Mouse (Mus musculus) megakaryocyte, embryonic 14.5 days (primary cell): ENCODE results near the gene Sdccag8.

Experiments
- FLI1 ChIP-seq: IDR thresholded peaks from 2 replicates; pipeline ENCODE4 v1.6.1; 2012; ENCODE audit warnings: low read length, inconsistent platforms, mixed read lengths
- GATA1 ChIP-seq: IDR thresholded peaks from 3 replicates; pipeline ENCODE4 v1.6.1; 2012; ENCODE audit warnings: mixed read lengths, low read length, inconsistent platforms, borderline replicate concordance

DNA sequence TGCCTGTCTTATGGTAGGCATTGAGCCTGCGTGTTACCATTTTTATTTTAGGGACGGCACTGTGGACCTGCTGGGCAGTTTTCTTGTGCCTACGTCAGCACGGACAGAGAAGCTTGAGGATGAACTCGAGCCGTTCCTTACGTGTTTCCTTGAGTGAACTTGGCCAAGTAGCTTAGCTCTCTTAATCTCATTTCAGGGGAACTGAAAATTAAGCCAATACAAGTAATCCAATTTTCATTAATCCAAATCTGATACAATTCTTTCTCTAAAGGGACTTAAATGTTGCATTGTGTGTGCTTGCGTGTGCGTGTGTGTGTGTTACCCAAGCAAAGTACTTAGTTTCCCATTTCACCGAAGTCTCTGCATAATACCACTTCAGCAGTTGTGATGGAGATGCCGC, 56.0 kb downstream of the Sdccag8 start:
- TF ChIP-seq GATA1 (no peak), FLI1 (no peak)
